16 mouse cellular contexts compared by ENCODE assay signal in genomic region chr3:32661556-32661930, GRCm38 (mm10).
"Had no signal": no experiment of that assay in that cellular context is flagged by ENCODE, and none has a peak within 500 bp of the region (broad histone marks: within the 10 kb centered on the region; RNA-seq: fewer than 3 reads in every experiment).

No protein-coding gene starts in this region.

- H3K4me3 ChIP-seq: liver, embryonic 12.5 days; midbrain, embryonic 10.5 days; midbrain, embryonic 12.5 days; myocyte; neural tube, embryonic 13.5 days; neural tube, embryonic 15.5 days had no signal

- H3K27me3 ChIP-seq: liver, embryonic 12.5 days; midbrain, embryonic 12.5 days; neural tube, embryonic 13.5 days; neural tube, embryonic 15.5 days had no signal

- H3K9me3 ChIP-seq: liver, embryonic 12.5 days; midbrain, embryonic 10.5 days; midbrain, embryonic 12.5 days; neural tube, embryonic 13.5 days; neural tube, embryonic 15.5 days had no signal

- H3K9ac ChIP-seq: liver, embryonic 12.5 days; liver, embryonic 14.5 days; midbrain, embryonic 12.5 days; neural tube, embryonic 13.5 days; neural tube, embryonic 15.5 days had no signal

- H3K27ac ChIP-seq: liver, embryonic 12.5 days; liver, embryonic 14.5 days; midbrain, embryonic 10.5 days; midbrain, embryonic 12.5 days; neural tube, embryonic 13.5 days; neural tube, embryonic 15.5 days had no signal

- DNase-seq: lung, postnatal 10 days; midbrain, embryonic 14.5 days; retina, postnatal 1 day; right cerebral cortex, adult 18-20 months; right cerebral cortex, postnatal 25 days; right cerebral cortex, postnatal 4 days; spleen, adult 18-20 months; thymus, adult 18-20 months had no signal

- H3K36me3 ChIP-seq: liver, embryonic 12.5 days; midbrain, embryonic 10.5 days; midbrain, embryonic 12.5 days; neural tube, embryonic 13.5 days; neural tube, embryonic 15.5 days had no signal

- H3K4me2 ChIP-seq: liver, embryonic 12.5 days; midbrain, embryonic 12.5 days; neural tube, embryonic 13.5 days; neural tube, embryonic 15.5 days had no signal

- H3K4me1 ChIP-seq: midbrain, embryonic 12.5 days; neural tube, embryonic 13.5 days; neural tube, embryonic 15.5 days had no signal

- ATAC-seq: liver, embryonic 12.5 days; midbrain, embryonic 16.5 days had no signal
